Mouse (Mus musculus) cortical plate, adult 2 months (tissue): ENCODE data around the gene Mrps6.
A peak's percentile ranks its signal among the peaks of the same experiment; 100 is the strongest.

ENCODE experiments used
- CTCF ChIP-seq: fragments of 200-500 bp; IDR thresholded peaks from 2 replicates; pipeline ENCODE4 v1.5.1; 2011; ENCODE audit warnings: mild to moderate bottlenecking, control low read depth, low read length; ENCODE audit not compliant: insufficient read depth; ENCODE audit errors: extremely low read depth
- POLR2A ChIP-seq: fragments of 200-500 bp; IDR thresholded peaks from 2 replicates; pipeline ENCODE4 v1.6.1; 2011; ENCODE audit warnings: mild to moderate bottlenecking, low read length, control low read depth; ENCODE audit not compliant: insufficient read depth; ENCODE audit errors: extremely low read depth

- TF ChIP-seq CTCF (no peak), POLR2A (peak; percentile 65)
Measured at GRCm38 (mm10) chr16:92158461-92159091, 100.5 kb downstream of the Mrps6 start.
